Mouse (Mus musculus) cerebellum, adult 2 months (tissue): ENCODE measurements at regions not wholly inside any gene's neighbourhood (a gene's known extent, or its start where the extent isn't known, plus 50 kb on each side); places are given as distances from the start of the nearest gene placed in this dataset.

Experiments
- CTCF ChIP-seq: fragments of 200-500 bp; IDR thresholded peaks from 2 replicates; pipeline ENCODE4 v1.5.1; 2011; ENCODE audit warnings: low read depth, mild to moderate bottlenecking, control low read depth, low read length, moderate library complexity, borderline replicate concordance; ENCODE audit not compliant: insufficient read depth
- POLR2A ChIP-seq: fragments of 200-500 bp; IDR thresholded peaks from 2 replicates; pipeline ENCODE4 v1.6.1; 2011; ENCODE audit warnings: low read length, control low read depth, borderline replicate concordance; ENCODE audit not compliant: insufficient read depth

GRCm38 (mm10) chr15:61168842-61169416 lies 246.1 kb upstream of the A1bg start:
- no peak for TF ChIP-seq CTCF
- TF ChIP-seq POLR2A = no peak
